Comparison of ENCODE assay signal across 28 mouse cellular contexts in genomic region chr11:50336126-50336525, GRCm38 (mm10). TPM values are rescaled to one million over a fixed set of nuclear protein-coding genes. Genes with fewer than 3 reads are reported as not detected.
"Had no signal": no experiment of that assay in that cellular context is flagged by ENCODE, and none has a peak within 500 bp of the region (broad histone marks: within the 10 kb centered on the region; RNA-seq: fewer than 3 reads in every experiment).

No protein-coding gene starts in this region.

- H3K36me3 ChIP-seq: limb, embryonic 12.5 days; limb, embryonic 15.5 days; lung, embryonic 15.5 days; stomach, embryonic 15.5 days had no signal

- H3K4me2 ChIP-seq: limb, embryonic 12.5 days; limb, embryonic 15.5 days; liver, embryonic 11.5 days; lung, embryonic 15.5 days; midbrain, embryonic 11.5 days; stomach, embryonic 15.5 days had no signal

- H3K27ac ChIP-seq: kidney, postnatal 0 days; layer of hippocampus, adult 2 months; limb, embryonic 12.5 days; limb, embryonic 15.5 days; liver, embryonic 14.5 days; lung, embryonic 15.5 days; stomach, embryonic 15.5 days had no signal

- H3K4me1 ChIP-seq: limb, embryonic 12.5 days; limb, embryonic 15.5 days; lung, embryonic 15.5 days; stomach, embryonic 15.5 days had no signal

- H3K9me3 ChIP-seq: limb, embryonic 12.5 days; limb, embryonic 15.5 days; lung, embryonic 15.5 days; stomach, embryonic 15.5 days had no signal

- H3K27me3 ChIP-seq: limb, embryonic 12.5 days; limb, embryonic 15.5 days; lung, embryonic 15.5 days; stomach, embryonic 15.5 days had no signal

- DNase-seq: kidney, adult 11 months; kidney, adult 9 months; kidney, postnatal 25 days; layer of hippocampus, postnatal 36 days; left cerebral cortex, postnatal 4 days; liver, postnatal 0 days; lung, postnatal 10 days; lung, postnatal 36 days; midbrain, embryonic 14.5 days; right cerebral cortex, adult 18-20 months; right cerebral cortex, postnatal 14 days; right cerebral cortex, postnatal 4 days; spleen, adult 18-20 months; thymus, postnatal 25 days had no signal

- H3K4me3 ChIP-seq: layer of hippocampus, adult 2 months; limb, embryonic 12.5 days; limb, embryonic 15.5 days; lung, embryonic 15.5 days; stomach, embryonic 15.5 days had no signal

- H3K9ac ChIP-seq: limb, embryonic 12.5 days; limb, embryonic 15.5 days; liver, embryonic 14.5 days; liver, postnatal 0 days; lung, embryonic 15.5 days; stomach, embryonic 15.5 days had no signal

- ATAC-seq: liver, postnatal 0 days had no signal

RNA-seq across cellular contexts. Expression of gene Cby3, which starts 18.1 kb away (rescaled TPM):
- total RNA-seq: layer of hippocampus, postnatal 10 days; layer of hippocampus, postnatal 36 days; left cerebral cortex, adult 8-10 months; left cerebral cortex, postnatal 14 days; left cerebral cortex, postnatal 4 days had no signal
- polyA plus RNA-seq: limb, embryonic 12.5 days; liver, embryonic 11.5 days; liver, embryonic 14.5 days; midbrain, embryonic 11.5 days; neural tube, embryonic 11.5 days; thymus, postnatal 0 days had no signal
